Mouse (Mus musculus): ENCODE data around the gene Tcap. TPM values are rescaled to one million over a fixed set of nuclear protein-coding genes. Genes with fewer than 3 reads are reported as not detected.

Gene Tcap
- polyA plus RNA-seq (2021) = not detected

- DNase-seq (ENCODE audit: low read depth, low spot score) (no peak), ATAC-seq (no peak)
- ChIA-PET POLR2A (interaction anchor here (1.5 kb wide), 1 partner anchor 9 kb away, joined by 4 read pairs; no protein-coding TSS in a partner anchor), CTCF (interaction anchor here (0.8 to 2.5 kb wide), 6 partner anchors 11 to 41 kb away, joined by 3 to 14 read pairs (median 4); partner anchors contain the start of gene Stard3)
- TF ChIP-seq CTCF (IDR thresholded peaks at IDR 0.05) = no peak
- H3K27me3 ChIP-seq = no peaks in the 10 kb centered on the region
- in situ Hi-C loops (cut with MboI; ENCODE audit: low pct_unique_long_range_greater_than_20kb) = no loop called here
These were observed at the start of gene Tcap for GRCm38 (mm10) chr11:98383261-98384030. Gene Tcap (plus strand): TSS chr11:98383811.

- POLR2A ChIA-PET = no interaction called here
- no peak for TF ChIP-seq CTCF (IDR thresholded peaks at IDR 0.05)
- DNase-seq (ENCODE audit: low read depth, low spot score) (no peak), ATAC-seq (peak; percentile 7)
- CTCF ChIA-PET = interaction anchor here (1.0 kb wide), 1 partner anchor 9 kb away, joined by 3 read pairs; no protein-coding TSS in a partner anchor
- in situ Hi-C loops (cut with MboI; ENCODE audit: low pct_unique_long_range_greater_than_20kb) = no loop called here
- H3K27me3 ChIP-seq = peaks cover 76% of the 10 kb centered on the region
These were observed 49.5 kb upstream of the Tcap start for GRCm38 (mm10) chr11:98333981-98334741.

- DNase-seq (ENCODE audit: low read depth, low spot score) (no peak), ATAC-seq (no peak)
- in situ Hi-C loops (cut with MboI; ENCODE audit: low pct_unique_long_range_greater_than_20kb) = loop anchor here (5.0 kb wide), 1 partner anchor 68 kb away; no protein-coding TSS in a partner anchor
- TF ChIP-seq CTCF (IDR thresholded peaks at IDR 0.05) = no peak
- peaks cover 68% of the 10 kb centered on the region for H3K27me3 ChIP-seq
- POLR2A ChIA-PET = no interaction called here
- CTCF ChIA-PET = no interaction called here
These were observed 48.4 kb upstream of the Tcap start for GRCm38 (mm10) chr11:98335250-98335649.

- peaks cover 57% of the 10 kb centered on the region for H3K27me3 ChIP-seq
- in situ Hi-C loops (cut with MboI; ENCODE audit: low pct_unique_long_range_greater_than_20kb) = loop anchor here (5.0 kb wide), 1 partner anchor 69 kb away; no protein-coding TSS in a partner anchor
- CTCF ChIA-PET = interaction anchor here (1.4 kb wide), 1 partner anchor 18 kb away, joined by 3 read pairs; no protein-coding TSS in a partner anchor
- DNase-seq (ENCODE audit: low read depth, low spot score) = no peak
- no peak for ATAC-seq
- no peak for TF ChIP-seq CTCF (IDR thresholded peaks at IDR 0.05)
- POLR2A ChIA-PET = no interaction called here
These were observed 47.1 kb upstream of the Tcap start for GRCm38 (mm10) chr11:98336245-98337107.

- DNase-seq (ENCODE audit: low read depth, low spot score) (no peak), ATAC-seq (no peak)
These were observed 45.1 kb upstream of the Tcap start for GRCm38 (mm10) chr11:98338507-98338961.

GRCm38 (mm10) chr11:98339071-98339501 lies 44.5 kb upstream of the Tcap start:
- ATAC-seq = no peak
- ChIA-PET CTCF (interaction anchor here (1.1 kb wide), 1 partner anchor 35 kb away, joined by 3 read pairs; no protein-coding TSS in a partner anchor), POLR2A (interaction anchor here (0.5 to 1.1 kb wide), 3 partner anchors 10 to 25 kb away, joined by 3 to 4 read pairs (median 3); no protein-coding TSS in a partner anchor)
- in situ Hi-C loops (cut with MboI; ENCODE audit: low pct_unique_long_range_greater_than_20kb) = loop anchor here (5.0 kb wide), 1 partner anchor 72 kb away; no protein-coding TSS in a partner anchor
- H3K27me3 ChIP-seq = peaks cover 36% of the 10 kb centered on the region
- no peak for TF ChIP-seq CTCF (IDR thresholded peaks at IDR 0.05)
- no peak for DNase-seq (ENCODE audit: low read depth, low spot score)

More at GRCm38 (mm10) chr11:98338507-98338961, 45.1 kb upstream of the Tcap start:
- in situ Hi-C loops (cut with MboI; ENCODE audit: low pct_unique_long_range_greater_than_20kb) = loop anchor here (5.0 kb wide), 1 partner anchor 71 kb away; no protein-coding TSS in a partner anchor
- POLR2A ChIA-PET = interaction anchor here (0.5 to 1.1 kb wide), 3 partner anchors 10 to 24 kb away, joined by 3 to 4 read pairs (median 3); no protein-coding TSS in a partner anchor
- peaks cover 41% of the 10 kb centered on the region for H3K27me3 ChIP-seq
- CTCF ChIA-PET = interaction anchor here (1.1 kb wide), 1 partner anchor 35 kb away, joined by 3 read pairs; no protein-coding TSS in a partner anchor
- no peak for TF ChIP-seq CTCF (IDR thresholded peaks at IDR 0.05)

GRCm38 (mm10) chr11:98339679-98340287 lies 43.8 kb upstream of the Tcap start:
- H3K27me3 ChIP-seq = peaks cover 29% of the 10 kb centered on the region
- in situ Hi-C loops (cut with MboI; ENCODE audit: low pct_unique_long_range_greater_than_20kb) = loop anchor here (5.0 kb wide), 2 partner anchors 72 to 98 kb away; partner anchors contain the start of gene Mien1
- POLR2A ChIA-PET = interaction anchor here (1.0 to 1.1 kb wide), 2 partner anchors 10 to 98 kb away, joined by 3 to 5 read pairs; no protein-coding TSS in a partner anchor
- CTCF ChIA-PET = no interaction called here
- no peak for DNase-seq (ENCODE audit: low read depth, low spot score)
- TF ChIP-seq CTCF (IDR thresholded peaks at IDR 0.05) = no peak
- ATAC-seq = no peak

- ATAC-seq = no peak
- in situ Hi-C loops (cut with MboI; ENCODE audit: low pct_unique_long_range_greater_than_20kb) = loop anchor here (5.0 kb wide), 1 partner anchor 97 kb away; the partner anchor contains the start of gene Mien1
- peaks cover 21% of the 10 kb centered on the region for H3K27me3 ChIP-seq
- DNase-seq (ENCODE audit: low read depth, low spot score) = no peak
- ChIA-PET CTCF (no interaction called here), POLR2A (interaction anchor here (1.0 kb wide), 1 partner anchor 99 kb away, joined by 5 read pairs; no protein-coding TSS in a partner anchor)
- no peak for TF ChIP-seq CTCF (IDR thresholded peaks at IDR 0.05)
These were observed 43.0 kb upstream of the Tcap start for GRCm38 (mm10) chr11:98340597-98340996.

GRCm38 (mm10) chr11:98341174-98341573 lies 42.4 kb upstream of the Tcap start:
- in situ Hi-C loops (cut with MboI; ENCODE audit: low pct_unique_long_range_greater_than_20kb) = loop anchor here (5.0 kb wide), 1 partner anchor 96 kb away; the partner anchor contains the start of gene Mien1
- ChIA-PET CTCF (interaction anchor here (1.5 to 4.6 kb wide), 12 partner anchors 15 to 117 kb away, joined by 3 to 75 read pairs (median 14); partner anchors contain the start of genes Mien1, Stard3 and Tcap), POLR2A (interaction anchor here (2.2 kb wide), 1 partner anchor 47 kb away, joined by 7 read pairs; no protein-coding TSS in a partner anchor)
- ATAC-seq (no peak), DNase-seq (ENCODE audit: low read depth, low spot score) (no peak)
- peaks cover 17% of the 10 kb centered on the region for H3K27me3 ChIP-seq
- TF ChIP-seq CTCF (IDR thresholded peaks at IDR 0.05) = no peak
